8 mouse cellular contexts compared by ENCODE assay signal in genomic region chr5:64364432-64365125, GRCm38 (mm10).
A peak's percentile ranks its signal among the peaks of the same experiment; 100 is the strongest.
DNase-seq lines count a peak whose midpoint lies in the region; ATAC-seq and TF ChIP-seq lines count a peak whose summit lies in the region.

No protein-coding gene starts in this region.

- peak overlapping the region; percentile 36 for H3K27ac ChIP-seq in embryonic fibroblast, embryonic 13.5 days (ENCODE audit: insufficient read depth, low read length)
- no peak overlapping the region for H3K27ac ChIP-seq in neural tube, embryonic 12.5 days

- H3K9ac ChIP-seq in neural tube, embryonic 12.5 days = no peak overlapping the region

- no peaks in the 10 kb centered on the region for H3K27me3 ChIP-seq in neural tube, embryonic 12.5 days (replicated peaks)

- H3K9me3 ChIP-seq in neural tube, embryonic 12.5 days = no peaks in the 10 kb centered on the region

- ATAC-seq in neural tube, embryonic 12.5 days (ENCODE audit: low FRiP score, low read depth) = peak; percentile 67

- intact Hi-C loops in heart, postnatal 25 days (cut with DNase I) = loop anchor here (2.0 kb wide), 1 partner anchor 38 kb away; no protein-coding TSS in a partner anchor

- no peak for TF ChIP-seq POLR2A in lung, adult 2 months (IDR thresholded peaks at IDR 0.05; ENCODE audit: borderline replicate concordance, extremely low read depth, low read depth, low read length)
- TF ChIP-seq POLR2A in embryonic fibroblast, embryonic 13.5 days (IDR thresholded peaks at IDR 0.05; ENCODE audit: low read depth, low read length) = no peak

- 42% methylated on average over 7 of the region's 7 CpGs for WGBS in lung, adult 2 months
- 57% methylated on average over 7 of the region's 7 CpGs for WGBS in neural tube, embryonic 12.5 days

- no peak overlapping the region for H3K4me3 ChIP-seq in lung, adult 2 months (replicated peaks; ENCODE audit: extremely low read depth, low read depth, low read length)
- H3K4me3 ChIP-seq in embryonic fibroblast, embryonic 13.5 days (ENCODE audit: insufficient read depth, low read length) = no peak overlapping the region
- no peak overlapping the region for H3K4me3 ChIP-seq in neural tube, embryonic 12.5 days

- H3K4me2 ChIP-seq in neural tube, embryonic 12.5 days (replicated peaks) = peak overlapping the region; percentile 3; the same call in 1 of the 2 replicates

- peak; percentile 50 to 58 for DNase-seq in lung, adult 18-20 months
- no peak for DNase-seq in lung, adult 2 months
- DNase-seq in heart, postnatal 25 days (ENCODE audit: low spot score) = peak; percentile 64
- DNase-seq in liver = peak; percentile 41
- DNase-seq in thymus, postnatal 10 days (ENCODE audit: low spot score in 2 of 2) = no peak
- DNase-seq in urinary bladder, adult 2 months (ENCODE audit: low spot score) = no peak

- TF ChIP-seq CTCF in lung, adult 2 months (IDR thresholded peaks at IDR 0.05; ENCODE audit: insufficient read depth, low read length) = no peak
- TF ChIP-seq CTCF in embryonic fibroblast, embryonic 13.5 days (IDR thresholded peaks at IDR 0.05; ENCODE audit: borderline replicate concordance, insufficient read depth, low read length) = no peak

- peaks cover 31% of the 10 kb centered on the region for H3K4me1 ChIP-seq in lung, adult 2 months (ENCODE audit: control insufficient read depth, insufficient read depth, low read length)
- H3K4me1 ChIP-seq in embryonic fibroblast, embryonic 13.5 days (ENCODE audit: control insufficient read depth, insufficient read depth, low read length) = peaks cover 15% of the 10 kb centered on the region
- peaks cover 20% of the 10 kb centered on the region for H3K4me1 ChIP-seq in neural tube, embryonic 12.5 days

- H3K36me3 ChIP-seq in neural tube, embryonic 12.5 days = no peaks in the 10 kb centered on the region

Comparison
In these comparisons a context has a peak if more than half of its experiments do, and no peak if none do; other contexts are left out.
1. DNase-seq: peak in lung, adult 18-20 months (2 of 2), heart, postnatal 25 days (single experiment) and liver (single experiment); none in lung, adult 2 months (single experiment), thymus, postnatal 10 days (0 of 2) and urinary bladder, adult 2 months (single experiment).